Mouse (Mus musculus): ENCODE data around the gene Arid3a. TPM values are rescaled to one million over a fixed set of nuclear protein-coding genes. Genes with fewer than 3 reads are reported as not detected.
A peak's percentile ranks its signal among the peaks of the same experiment; 100 is the strongest.

Arid3a gene
- polyA plus RNA-seq, 1 experiment from 2014 or later: 7.0 TPM

GRCm38 (mm10) chr10:79995636-79996035, 68.8 kb downstream of the Arid3a start:
- Histone ChIP-seq H3K27ac (ENCODE audit: low read depth, low read length) (no peak overlapping the region), H3K36me3 (ENCODE audit: control insufficient read depth, insufficient read depth, low read length) (no peaks in the 10 kb centered on the region; the same call in 1 of the 2 replicates), H3K4me1 (ENCODE audit: control insufficient read depth, insufficient read depth, low read length) (peaks cover 5% of the 10 kb centered on the region; the same call in 1 of the 2 replicates), H3K27me3 (ENCODE audit: control insufficient read depth, insufficient read depth, low read length) (no peaks in the 10 kb centered on the region), H3K4me3 (ENCODE audit: low read depth, low read length) (no peak overlapping the region), H3K9me3 (ENCODE audit: control insufficient read depth, low read length) (peaks cover 5% of the 10 kb centered on the region; the same call in 1 of the 2 replicates), H3K9ac (ENCODE audit: low read length) (no peak overlapping the region), H3K4me2 (ENCODE audit: low read depth) (no peak overlapping the region)
- ATAC-seq (ENCODE audit: insufficient read depth, low FRiP score, low TSS enrichment) (no peak), DNase-seq (ENCODE audit: low spot score) (no peak)
- WGBS: 94% methylated on average over 1 of the region's 1 CpGs

- Histone ChIP-seq H3K36me3 (ENCODE audit: control insufficient read depth, insufficient read depth, low read length) (no peaks in the 10 kb centered on the region; the same call in 1 of the 2 replicates), H3K27me3 (ENCODE audit: control insufficient read depth, insufficient read depth, low read length) (no peaks in the 10 kb centered on the region), H3K4me1 (ENCODE audit: control insufficient read depth, insufficient read depth, low read length) (peaks cover 5% of the 10 kb centered on the region; the same call in 1 of the 2 replicates), H3K4me2 (ENCODE audit: low read depth) (peak within 1 kb of the TSS; percentile 64), H3K9me3 (ENCODE audit: control insufficient read depth, low read length) (peaks cover 3% of the 10 kb centered on the region; the same call in 1 of the 2 replicates), H3K27ac (ENCODE audit: low read depth, low read length) (peak within 1 kb of the TSS; percentile 23; the same call in 1 of the 2 replicates), H3K4me3 (ENCODE audit: low read depth, low read length) (peak within 1 kb of the TSS; percentile 42), H3K9ac (ENCODE audit: low read length) (peak within 1 kb of the TSS; percentile 41)
- DNase-seq (ENCODE audit: low spot score) (peak; percentile 97), ATAC-seq (ENCODE audit: insufficient read depth, low FRiP score, low TSS enrichment) (peak; percentile 75)
- WGBS: under 1% methylated on average over 34 of the region's 34 CpGs
These were observed 69.6 kb downstream of the Arid3a start, which contains the start of gene Abca7 for GRCm38 (mm10) chr10:79996272-79997033. TSS of gene Abca7 (plus strand) at chr10:79996494.

GRCm38 (mm10) chr10:79997034-79997760, 70.4 kb downstream of the Arid3a start:
- Histone ChIP-seq H3K9ac (ENCODE audit: low read length) (peak overlapping the region; percentile 5), H3K4me3 (ENCODE audit: low read depth, low read length) (peak overlapping the region; percentile 42), H3K9me3 (ENCODE audit: control insufficient read depth, low read length) (no peaks in the 10 kb centered on the region), H3K4me2 (ENCODE audit: low read depth) (peak overlapping the region; percentile 64), H3K27ac (ENCODE audit: low read depth, low read length) (peak overlapping the region; percentile 23; the same call in 1 of the 2 replicates), H3K4me1 (ENCODE audit: control insufficient read depth, insufficient read depth, low read length) (peaks cover 5% of the 10 kb centered on the region; the same call in 1 of the 2 replicates), H3K36me3 (ENCODE audit: control insufficient read depth, insufficient read depth, low read length) (no peaks in the 10 kb centered on the region; the same call in 1 of the 2 replicates), H3K27me3 (ENCODE audit: control insufficient read depth, insufficient read depth, low read length) (0 out of 2 replicates have a peak, but pooled peaks cover 2% of the 10 kb centered on the region)
- DNase-seq (ENCODE audit: low spot score) (peak; percentile 92), ATAC-seq (ENCODE audit: insufficient read depth, low FRiP score, low TSS enrichment) (peak; percentile 81)
- under 1% methylated on average over 35 of the region's 35 CpGs for whole genome bisulfite sequencing

GRCm38 (mm10) chr10:79997819-79998218, 71.0 kb downstream of the Arid3a start:
- 0 out of 2 replicates have a peak overlapping the region, but pooled peaks have one; percentile 14 for H3K27ac ChIP-seq (ENCODE audit: low read depth, low read length)
- H3K9ac ChIP-seq (ENCODE audit: low read length): peak overlapping the region; percentile 45
- peak overlapping the region; percentile 64 for H3K4me2 ChIP-seq (ENCODE audit: low read depth)
- peaks cover 5% of the 10 kb centered on the region; the same call in 1 of the 2 replicates for H3K4me1 ChIP-seq (ENCODE audit: control insufficient read depth, insufficient read depth, low read length)
- 6% methylated on average over 15 of the region's 15 CpGs for WGBS
- no peaks in the 10 kb centered on the region for H3K9me3 ChIP-seq (ENCODE audit: control insufficient read depth, low read length)
- H3K27me3 ChIP-seq (ENCODE audit: control insufficient read depth, insufficient read depth, low read length): 0 out of 2 replicates have a peak, but pooled peaks cover 2% of the 10 kb centered on the region
- ATAC-seq (ENCODE audit: insufficient read depth, low FRiP score, low TSS enrichment) (peak; percentile 14), DNase-seq (ENCODE audit: low spot score) (no peak)
- H3K4me3 ChIP-seq (ENCODE audit: low read depth, low read length): peak overlapping the region; percentile 42
- H3K36me3 ChIP-seq (ENCODE audit: control insufficient read depth, insufficient read depth, low read length): no peaks in the 10 kb centered on the region; the same call in 1 of the 2 replicates

GRCm38 (mm10) chr10:80001945-80002344, 75.1 kb downstream of the Arid3a start:
- ATAC-seq (ENCODE audit: insufficient read depth, low FRiP score, low TSS enrichment) (no peak), DNase-seq (ENCODE audit: low spot score) (no peak)
- H3K4me1 ChIP-seq (ENCODE audit: control insufficient read depth, insufficient read depth, low read length): peaks cover 5% of the 10 kb centered on the region; the same call in 1 of the 2 replicates
- H3K4me3 ChIP-seq (ENCODE audit: low read depth, low read length): no peak overlapping the region
- H3K9me3 ChIP-seq (ENCODE audit: control insufficient read depth, low read length): no peaks in the 10 kb centered on the region
- no peak overlapping the region for H3K27ac ChIP-seq (ENCODE audit: low read depth, low read length)
- H3K9ac ChIP-seq (ENCODE audit: low read length): no peak overlapping the region
- 77% methylated on average over 9 of the region's 9 CpGs for WGBS
- H3K27me3 ChIP-seq (ENCODE audit: control insufficient read depth, insufficient read depth, low read length): peaks cover 8% of the 10 kb centered on the region; the same call in 1 of the 2 replicates
- no peak overlapping the region for H3K4me2 ChIP-seq (ENCODE audit: low read depth)
- H3K36me3 ChIP-seq (ENCODE audit: control insufficient read depth, insufficient read depth, low read length): no peaks in the 10 kb centered on the region

- Histone ChIP-seq H3K27ac (ENCODE audit: low read depth, low read length) (no peak overlapping the region), H3K9ac (ENCODE audit: low read length) (no peak overlapping the region), H3K27me3 (ENCODE audit: control insufficient read depth, insufficient read depth, low read length) (peaks cover 8% of the 10 kb centered on the region; the same call in 1 of the 2 replicates), H3K4me2 (ENCODE audit: low read depth) (no peak overlapping the region), H3K4me3 (ENCODE audit: low read depth, low read length) (no peak overlapping the region), H3K36me3 (ENCODE audit: control insufficient read depth, insufficient read depth, low read length) (no peaks in the 10 kb centered on the region), H3K4me1 (ENCODE audit: control insufficient read depth, insufficient read depth, low read length) (peaks cover 2% of the 10 kb centered on the region; the same call in 1 of the 2 replicates), H3K9me3 (ENCODE audit: control insufficient read depth, low read length) (no peaks in the 10 kb centered on the region)
- 26% methylated on average over 21 of the region's 21 CpGs for WGBS
- DNase-seq (ENCODE audit: low spot score): no peak
- ATAC-seq (ENCODE audit: insufficient read depth, low FRiP score, low TSS enrichment): no peak
These were observed 76.0 kb downstream of the Arid3a start for GRCm38 (mm10) chr10:80002829-80003228.

- no peaks in the 10 kb centered on the region for H3K4me1 ChIP-seq (ENCODE audit: control insufficient read depth, insufficient read depth, low read length)
- H3K4me2 ChIP-seq (ENCODE audit: low read depth): no peak overlapping the region
- H3K9ac ChIP-seq (ENCODE audit: low read length): no peak overlapping the region
- H3K36me3 ChIP-seq (ENCODE audit: control insufficient read depth, insufficient read depth, low read length): no peaks in the 10 kb centered on the region
- no peak for DNase-seq (ENCODE audit: low spot score)
- H3K9me3 ChIP-seq (ENCODE audit: control insufficient read depth, low read length): no peaks in the 10 kb centered on the region
- WGBS: 58% methylated on average over 9 of the region's 9 CpGs
- no peak overlapping the region for H3K27ac ChIP-seq (ENCODE audit: low read depth, low read length)
- H3K4me3 ChIP-seq (ENCODE audit: low read depth, low read length): no peak overlapping the region
- peaks cover 8% of the 10 kb centered on the region; the same call in 1 of the 2 replicates for H3K27me3 ChIP-seq (ENCODE audit: control insufficient read depth, insufficient read depth, low read length)
- no peak for ATAC-seq (ENCODE audit: insufficient read depth, low FRiP score, low TSS enrichment)
These were observed 76.8 kb downstream of the Arid3a start for GRCm38 (mm10) chr10:80003374-80004232.

GRCm38 (mm10) chr10:80004233-80004705, 77.4 kb downstream of the Arid3a start:
- Histone ChIP-seq H3K27me3 (ENCODE audit: control insufficient read depth, insufficient read depth, low read length) (peaks cover 8% of the 10 kb centered on the region; the same call in 1 of the 2 replicates), H3K4me1 (ENCODE audit: control insufficient read depth, insufficient read depth, low read length) (no peaks in the 10 kb centered on the region), H3K36me3 (ENCODE audit: control insufficient read depth, insufficient read depth, low read length) (no peaks in the 10 kb centered on the region), H3K27ac (ENCODE audit: low read depth, low read length) (no peak overlapping the region), H3K4me2 (ENCODE audit: low read depth) (no peak overlapping the region), H3K9ac (ENCODE audit: low read length) (no peak overlapping the region), H3K4me3 (ENCODE audit: low read depth, low read length) (no peak overlapping the region), H3K9me3 (ENCODE audit: control insufficient read depth, low read length) (no peaks in the 10 kb centered on the region)
- ATAC-seq (ENCODE audit: insufficient read depth, low FRiP score, low TSS enrichment): no peak
- WGBS: 92% methylated on average over 8 of the region's 8 CpGs
- no peak for DNase-seq (ENCODE audit: low spot score)

Data from neural tube, embryonic 11.5 days (tissue).